Mouse (Mus musculus) large intestine, adult 2 months (tissue): ENCODE data around the gene Rela. TPM values are rescaled to one million over a fixed set of nuclear protein-coding genes. Genes with fewer than 3 reads are reported as not detected.
"Not testable (repeated sequence)": the region's sequence is repeated elsewhere in the genome, so short reads cannot be mapped to it uniquely, and the experiment has no call there.

Experiments used
- DNase-seq: peaks from one replicate; pipeline ENCODE4 v3.0.0-alpha.2; 2012; ENCODE audit warnings: low read depth, low spot score
- WGBS: fragments of 180-500 bp; shearing (Covaris S2); methylation state at CpG from one replicate; pipeline ENCODE4 v1.1.7; 2018; 5-methylcytosine and 5-hydroxymethylcytosine counted together
- polyA plus RNA-seq: library from polyadenylated mRNA; depleted of rRNA; stranded (reverse); fragments of >200 nt; gene quantifications from 2 replicates; pipeline ENCODE4 v1.2.3, GENCODE M21; 2012

Rela gene
- polyA plus RNA-seq, 1 experiment, result 46.7 TPM

GRCm38 (mm10) chr19:5662310-5662709, 25.0 kb downstream of the Rela start:
- no peak for DNase-seq
- 65% methylated on average over 8 of the region's 8 CpGs for WGBS

- peak; percentile 70 for DNase-seq
- 3% methylated on average over 32 of the region's 32 CpGs for WGBS
These were observed 26.0 kb downstream of the Rela start, which contains the start of gene Sipa1 for GRCm38 (mm10) chr19:5662981-5663913. Gene Sipa1 (minus strand): TSS chr19:5663707.

- DNase-seq, result no peak
- WGBS, result 95% methylated on average over 10 of the region's 10 CpGs
These were observed 27.5 kb downstream of the Rela start for GRCm38 (mm10) chr19:5664669-5665257.

- WGBS, result 88% methylated on average over 15 of the region's 15 CpGs
- no peak for DNase-seq
These were observed 28.2 kb downstream of the Rela start for GRCm38 (mm10) chr19:5665465-5665864.

GRCm38 (mm10) chr19:5666386-5666785, 29.1 kb downstream of the Rela start:
- WGBS, result 88% methylated on average over 18 of the region's 18 CpGs

GRCm38 (mm10) chr19:5668372-5668771, 31.1 kb downstream of the Rela start:
- DNase-seq, result no peak
- WGBS, result 67% methylated on average over 4 of the region's 4 CpGs

More at GRCm38 (mm10) chr19:5666386-5666785, 29.1 kb downstream of the Rela start:
- DNase-seq, result no peak

GRCm38 (mm10) chr19:5680432-5680831, 43.1 kb downstream of the Rela start:
- DNase-seq, result no peak
- 86% methylated on average over 4 of the region's 4 CpGs for WGBS

- no peak for DNase-seq
- WGBS, result 91% methylated on average over 12 of the region's 12 CpGs
These were observed 47.0 kb downstream of the Rela start for GRCm38 (mm10) chr19:5684236-5684635.

- 90% methylated on average over 13 of the region's 13 CpGs for WGBS
These were observed 47.7 kb downstream of the Rela start for GRCm38 (mm10) chr19:5684985-5685384.

GRCm38 (mm10) chr19:5685431-5685830, 48.1 kb downstream of the Rela start:
- WGBS, result 96% methylated on average over 19 of the region's 19 CpGs
- DNase-seq, result no peak

More at GRCm38 (mm10) chr19:5684985-5685384, 47.7 kb downstream of the Rela start:
- DNase-seq, result no peak

GRCm38 (mm10) chr19:5685861-5686260, 48.6 kb downstream of the Rela start:
- WGBS, result 95% methylated on average over 11 of the region's 11 CpGs
- no peak for DNase-seq

- DNase-seq, result no peak
- 90% methylated on average over 13 of the region's 13 CpGs for WGBS
These were observed 49.2 kb downstream of the Rela start for GRCm38 (mm10) chr19:5686437-5686836.

- WGBS, result 93% methylated on average over 12 of the region's 12 CpGs
- DNase-seq, result not testable (repeated sequence)
These were observed 49.7 kb downstream of the Rela start for GRCm38 (mm10) chr19:5686954-5687353.

- no peak for DNase-seq
- 9% methylated on average over 9 of the region's 9 CpGs for WGBS
These were observed 50.5 kb downstream of the Rela start for GRCm38 (mm10) chr19:5687738-5688137.

GRCm38 (mm10) chr19:5688200-5689087, 51.2 kb downstream of the Rela start, which contains the start of the genes Map3k11 and Pcnx3:
Gene Map3k11 (plus strand): TSS chr19:5688742.
Gene Pcnx3 (minus strand): TSS chr19:5688908.
- DNase-seq, result peak; percentile 96
- under 1% methylated on average over 68 of the region's 69 CpGs for WGBS

GRCm38 (mm10) chr19:5689088-5689428, 51.8 kb downstream of the Rela start:
- no peak for DNase-seq
- WGBS, result under 1% methylated on average over 7 of the region's 7 CpGs

- DNase-seq, result peak; percentile 93
- 3% methylated on average over 42 of the region's 42 CpGs for WGBS
These were observed 52.5 kb downstream of the Rela start for GRCm38 (mm10) chr19:5689565-5690342.

- WGBS, result 18% methylated on average over 15 of the region's 15 CpGs
- DNase-seq, result no peak
These were observed 53.1 kb downstream of the Rela start for GRCm38 (mm10) chr19:5690343-5690735.

GRCm38 (mm10) chr19:5691601-5692000, 54.3 kb downstream of the Rela start:
- WGBS, result 64% methylated on average over 5 of the region's 5 CpGs
- DNase-seq, result no peak
